8 mouse cellular contexts compared by ENCODE assay signal in genomic region chr9:77751091-77751521, GRCm38 (mm10). TPM values are rescaled to one million over a fixed set of nuclear protein-coding genes. Genes with fewer than 3 reads are reported as not detected.
DNase-seq lines count a peak whose midpoint lies in the region; ATAC-seq and TF ChIP-seq lines count a peak whose summit lies in the region.

No protein-coding gene starts in this region.

- TF ChIP-seq POLR2A in small intestine, adult 2 months (IDR thresholded peaks at IDR 0.05; ENCODE audit: low read depth, low read length), result no peak

- peak overlapping the region; percentile 75 to 79 for H3K4me3 ChIP-seq in ES-E14 (ENCODE audit: insufficient read depth in 1 of 2, low read depth in 1 of 2, low read length in 2 of 2, poor library complexity in 1 of 2, severe bottlenecking in 1 of 2)
- H3K4me3 ChIP-seq in forebrain, embryonic 13.5 days, result peak overlapping the region; percentile 53
- peak overlapping the region; percentile 55 for H3K4me3 ChIP-seq in limb, embryonic 15.5 days
- H3K4me3 ChIP-seq in small intestine, adult 2 months (ENCODE audit: low read depth, low read length), result peak overlapping the region; percentile 85

- H3K36me3 ChIP-seq in ES-E14 (ENCODE audit: control insufficient read depth, insufficient read depth, low read length, poor library complexity, severe bottlenecking), result no peaks in the 10 kb centered on the region
- no peaks in the 10 kb centered on the region for H3K36me3 ChIP-seq in forebrain, embryonic 13.5 days (ENCODE audit: poor library complexity, severe bottlenecking)
- no peaks in the 10 kb centered on the region for H3K36me3 ChIP-seq in limb, embryonic 15.5 days
- H3K36me3 ChIP-seq in small intestine, adult 2 months (ENCODE audit: control insufficient read depth, insufficient read depth, low read length), result no peaks in the 10 kb centered on the region

- peak overlapping the region; percentile 91 for H3K9ac ChIP-seq in ES-E14 (ENCODE audit: insufficient read depth, low read depth, low read length, poor library complexity, severe bottlenecking)
- peak overlapping the region; percentile 72 for H3K9ac ChIP-seq in forebrain, embryonic 13.5 days
- peak overlapping the region; percentile 35 for H3K9ac ChIP-seq in limb, embryonic 15.5 days

- ATAC-seq in forebrain, embryonic 13.5 days, result peak; percentile 4; the same call in 1 of the 2 replicates
- ATAC-seq in limb, embryonic 15.5 days (ENCODE audit: insufficient number of reproducible peaks, low FRiP score, low TSS enrichment, low read depth), result no peak

- peak; percentile 53 for DNase-seq in kidney, adult 9 months
- no peak for DNase-seq in kidney, adult 8-10 months
- DNase-seq in ES-E14 (ENCODE audit: low read depth, low spot score), result no peak
- no peak for DNase-seq in adrenal gland, postnatal 36 days
- DNase-seq in adrenal gland, postnatal 25 days, result no peak

- H3K4me2 ChIP-seq in forebrain, embryonic 13.5 days, result peak overlapping the region; percentile 68
- peak overlapping the region; percentile 61 for H3K4me2 ChIP-seq in limb, embryonic 15.5 days

- peaks cover 2 to 3% of the 10 kb centered on the region in 2 experiments; a peak in 2 of 4 replicates for H3K4me1 ChIP-seq in ES-E14 (ENCODE audit: control insufficient read depth in 2 of 2, insufficient read depth in 2 of 2, low read length in 2 of 2, poor library complexity in 1 of 2)
- H3K4me1 ChIP-seq in forebrain, embryonic 13.5 days, result peaks cover 22% of the 10 kb centered on the region
- H3K4me1 ChIP-seq in limb, embryonic 15.5 days, result peaks cover 16% of the 10 kb centered on the region
- no peaks in the 10 kb centered on the region; the same call in 1 of the 2 replicates for H3K4me1 ChIP-seq in small intestine, adult 2 months (ENCODE audit: control insufficient read depth, insufficient read depth, insufficient read length, low read length)

- H3K9me3 ChIP-seq in ES-E14 (ENCODE audit: control insufficient read depth, insufficient read depth, low read depth, low read length), result no peaks in the 10 kb centered on the region
- H3K9me3 ChIP-seq in forebrain, embryonic 13.5 days (replicated peaks), result no peaks in the 10 kb centered on the region
- no peaks in the 10 kb centered on the region for H3K9me3 ChIP-seq in limb, embryonic 15.5 days

- in situ Hi-C loops in ES-E14 (cut with MboI; ENCODE audit: low sequenced_read_pairs in 2 of 2, unreplicated experiment in 2 of 2), result no loop called here

- 0% methylated on average over 12 of the region's 12 CpGs for WGBS in forebrain, embryonic 13.5 days
- under 1% methylated on average over 12 of the region's 12 CpGs for WGBS in limb, embryonic 15.5 days
- 1% methylated on average over 12 of the region's 12 CpGs for WGBS in small intestine, adult 2 months

- H3K27me3 ChIP-seq in forebrain, embryonic 13.5 days, result no peaks in the 10 kb centered on the region
- H3K27me3 ChIP-seq in limb, embryonic 15.5 days, result no peaks in the 10 kb centered on the region
- H3K27me3 ChIP-seq in small intestine, adult 2 months (ENCODE audit: control insufficient read depth, insufficient read depth, low read length), result no peaks in the 10 kb centered on the region

- no peak for TF ChIP-seq CTCF in small intestine, adult 2 months (IDR thresholded peaks at IDR 0.05; ENCODE audit: extremely low read depth, insufficient read length, insufficient replicate concordance, low read depth, low read length)

- H3K27ac ChIP-seq in ES-E14 (ENCODE audit: insufficient read depth, low read depth, low read length, poor library complexity, severe bottlenecking), result peak overlapping the region; percentile 94; the same call in 1 of the 2 replicates
- H3K27ac ChIP-seq in forebrain, embryonic 13.5 days, result peak overlapping the region; percentile 88
- H3K27ac ChIP-seq in limb, embryonic 15.5 days, result peak overlapping the region; percentile 84
- H3K27ac ChIP-seq in small intestine, adult 2 months (ENCODE audit: insufficient read depth, low read depth, low read length), result peak overlapping the region; percentile 69

TF ChIP-seq in ES-E14, 5 proteins besides CTCF, POLR2A, EP300 and RAD21:
- TF ChIP-seq ZC3H11A (IDR thresholded peaks at IDR 0.05; ENCODE audit: borderline replicate concordance, low read depth, low read length) (no peak), CHD2 (IDR thresholded peaks at IDR 0.05; ENCODE audit: low read depth, low read length) (no peak), ZNF384 (IDR thresholded peaks at IDR 0.05; ENCODE audit: low read depth, low read length) (no peak), HCFC1 (IDR thresholded peaks at IDR 0.05; ENCODE audit: borderline replicate concordance, insufficient read depth, low read length) (no peak), MAFK (IDR thresholded peaks at IDR 0.05; ENCODE audit: insufficient read depth, low read depth, low read length) (no peak)

RNA-seq across cellular contexts. Expression of gene Gclc, which starts 3.2 kb away (rescaled TPM):
- 25.2 and 30.1 TPM in 2 replicates for total RNA-seq in ES-E14 (2012; rRNA removed)
- polyA plus RNA-seq in forebrain, embryonic 13.5 days (2015; fragmentation: Nextera tagmentation; extraction: Ambion mirVana), result 17.2 and 17.5 TPM in 2 replicates
- polyA plus RNA-seq in limb, embryonic 15.5 days (2015; fragmentation: Nextera tagmentation; extraction: Ambion mirVana), result 8.8 and 11.3 TPM in 2 replicates
- 8.5 and 13.0 TPM in 2 replicates for polyA plus RNA-seq in small intestine, adult 2 months (2012; rRNA removed)
- 10 to 100 TPM; 40.9 to 47.2 TPM for total RNA-seq in adrenal gland, postnatal 36 days (2021)
- total RNA-seq in adrenal gland, postnatal 25 days (2021), result 38.0 and 48.3 TPM in 2 replicates

Comparison
In these comparisons a context has a peak if more than half of its experiments do, and no peak if none do; other contexts are left out.
1. H3K9ac ChIP-seq: peak in every context shown above with its lines; median percentile 91 in ES-E14; 72 in forebrain, embryonic 13.5 days; 35 in limb, embryonic 15.5 days.